Mouse (Mus musculus) spleen, embryonic (tissue): ENCODE measurements around the gene Slc7a14.

Experiments used
- CTCF ChIA-PET: fragments of 350-600 bp; sonication (Branson Sonifier 250); formaldehyde crosslinking; loops from one replicate; lab custom pipeline; 2022; lab: Charles Lee

Gene Slc7a14

GRCm38 (mm10) chr3:31209001-31209400 is 101.2 kb downstream of the Slc7a14 start:
- CTCF ChIA-PET, result no interaction called here

GRCm38 (mm10) chr3:31208458-31208994 is 101.7 kb downstream of the Slc7a14 start:
- CTCF ChIA-PET, result no interaction called here

GRCm38 (mm10) chr3:31208046-31208445 is 102.1 kb downstream of the Slc7a14 start:
- CTCF ChIA-PET, result no interaction called here

- CTCF ChIA-PET, result no interaction called here
These were observed 105.0 kb downstream of the Slc7a14 start for GRCm38 (mm10) chr3:31205167-31205566.

- CTCF ChIA-PET, result no interaction called here
These were observed 106.2 kb downstream of the Slc7a14 start for GRCm38 (mm10) chr3:31203947-31204346.

- CTCF ChIA-PET, result no interaction called here
These were observed 110.9 kb downstream of the Slc7a14 start for GRCm38 (mm10) chr3:31199162-31199877.

- CTCF ChIA-PET, result no interaction called here
These were observed 118.8 kb downstream of the Slc7a14 start for GRCm38 (mm10) chr3:31191402-31191801.

GRCm38 (mm10) chr3:31190342-31190741 is 119.8 kb downstream of the Slc7a14 start:
- CTCF ChIA-PET, result interaction anchor here (0.7 kb wide), 1 partner anchor 43 kb away, joined by 3 read pairs; no protein-coding TSS in a partner anchor

GRCm38 (mm10) chr3:31166365-31166871 is 143.8 kb downstream of the Slc7a14 start:
- CTCF ChIA-PET, result no interaction called here

- CTCF ChIA-PET, result no interaction called here
These were observed 144.4 kb downstream of the Slc7a14 start for GRCm38 (mm10) chr3:31165803-31166202.

GRCm38 (mm10) chr3:31162860-31163259 is 147.3 kb downstream of the Slc7a14 start:
- CTCF ChIA-PET, result interaction anchor here (0.9 kb wide), 1 partner anchor 15 kb away, joined by 3 read pairs; no protein-coding TSS in a partner anchor

GRCm38 (mm10) chr3:31161336-31161735 is 148.8 kb downstream of the Slc7a14 start:
- CTCF ChIA-PET, result no interaction called here

GRCm38 (mm10) chr3:31160046-31160445 is 150.1 kb downstream of the Slc7a14 start:
- CTCF ChIA-PET, result no interaction called here

- CTCF ChIA-PET, result no interaction called here
These were observed 152.4 kb downstream of the Slc7a14 start for GRCm38 (mm10) chr3:31157776-31158175.

- CTCF ChIA-PET, result no interaction called here
These were observed 154.1 kb downstream of the Slc7a14 start for GRCm38 (mm10) chr3:31156126-31156525.
